16 mouse cellular contexts compared by ENCODE assay signal in genomic region chr5:111750092-111750491, GRCm38 (mm10). TPM values are rescaled to one million over a fixed set of nuclear protein-coding genes. Genes with fewer than 3 reads are reported as not detected.
A peak's percentile ranks its signal among the peaks of the same experiment; 100 is the strongest.
DNase-seq lines count a peak whose midpoint lies in the region; ATAC-seq and TF ChIP-seq lines count a peak whose summit lies in the region.
"Had no signal": no experiment of that assay in that cellular context is flagged by ENCODE, and none has a peak within 500 bp of the region (broad histone marks: within the 10 kb centered on the region; RNA-seq: fewer than 3 reads in every experiment).

No protein-coding gene starts in this region.

- WGBS in heart, embryonic 16.5 days, result 82% methylated on average over 13 of the region's 13 CpGs
- WGBS in heart, adult 2 months, result 87% methylated on average over 13 of the region's 13 CpGs
- WGBS in forebrain, embryonic 15.5 days, result 38% methylated on average over 13 of the region's 13 CpGs
- 57% methylated on average over 13 of the region's 13 CpGs for WGBS in hindbrain, embryonic 16.5 days
- WGBS in neural tube, embryonic 14.5 days, result 64% methylated on average over 13 of the region's 13 CpGs

- no peaks in the 10 kb centered on the region for H3K79me2 ChIP-seq in heart, adult 2 months (replicated peaks; ENCODE audit: control insufficient read depth, insufficient read depth, low read length)

- H3K27me3 ChIP-seq in heart, embryonic 16.5 days (ENCODE audit: control insufficient read depth, insufficient read depth, low read length), result no peaks in the 10 kb centered on the region; the same call in none of the 2 replicates
- H3K27me3 ChIP-seq in heart, adult 2 months (ENCODE audit: control insufficient read depth, insufficient read depth, low read length), result no peaks in the 10 kb centered on the region
- H3K27me3 ChIP-seq in forebrain, embryonic 15.5 days, result no peaks in the 10 kb centered on the region
- no peaks in the 10 kb centered on the region for H3K27me3 ChIP-seq in hindbrain, embryonic 16.5 days (replicated peaks; ENCODE audit: control insufficient read depth, insufficient read depth, low read length)
- no peaks in the 10 kb centered on the region for H3K27me3 ChIP-seq in neural tube, embryonic 14.5 days (ENCODE audit: control insufficient read depth, insufficient read depth, low read length)
- H3K27me3 ChIP-seq: liver, embryonic 15.5 days had no signal

- no peak overlapping the region for H3K4me2 ChIP-seq in heart, embryonic 16.5 days (ENCODE audit: low read depth, low read length)
- peak overlapping the region; percentile 14; the same call in 1 of the 2 replicates for H3K4me2 ChIP-seq in forebrain, embryonic 15.5 days (replicated peaks)
- H3K4me2 ChIP-seq in hindbrain, embryonic 16.5 days (ENCODE audit: low read length), result no peak overlapping the region
- no peak overlapping the region for H3K4me2 ChIP-seq in neural tube, embryonic 14.5 days (ENCODE audit: low read depth, low read length)
- H3K4me2 ChIP-seq: liver, embryonic 15.5 days had no signal

- TF ChIP-seq EP300 in heart, adult 2 months (IDR thresholded peaks at IDR 0.05; ENCODE audit: insufficient read depth, low read depth, low read length), result no peak

- intact Hi-C loops in heart, adult 2 months (cut with DNase I), result no loop called here

- H3K4me1 ChIP-seq in heart, embryonic 16.5 days (ENCODE audit: control insufficient read depth, insufficient read depth, low read length), result peaks cover 13% of the 10 kb centered on the region; the same call in 1 of the 2 replicates
- no peaks in the 10 kb centered on the region for H3K4me1 ChIP-seq in heart, adult 2 months (ENCODE audit: control insufficient read depth, insufficient read depth, low read length)
- H3K4me1 ChIP-seq in forebrain, embryonic 15.5 days, result peaks cover 51% of the 10 kb centered on the region
- H3K4me1 ChIP-seq in hindbrain, embryonic 16.5 days (ENCODE audit: control insufficient read depth, insufficient read depth, low read depth, low read length), result peaks cover 15% of the 10 kb centered on the region
- H3K4me1 ChIP-seq in neural tube, embryonic 14.5 days (ENCODE audit: control insufficient read depth, insufficient read depth, low read length), result peaks cover 8% of the 10 kb centered on the region; the same call in 1 of the 2 replicates
- H3K4me1 ChIP-seq: liver, embryonic 15.5 days had no signal

- H3K4me3 ChIP-seq in heart, embryonic 16.5 days (ENCODE audit: low read length), result no peak overlapping the region
- no peak overlapping the region for H3K4me3 ChIP-seq in heart, adult 2 months
- H3K4me3 ChIP-seq in forebrain, embryonic 15.5 days, result no peak overlapping the region
- H3K4me3 ChIP-seq in hindbrain, embryonic 16.5 days (ENCODE audit: low read length), result no peak overlapping the region
- no peak overlapping the region for H3K4me3 ChIP-seq in neural tube, embryonic 14.5 days (ENCODE audit: low read depth, low read length)
- H3K4me3 ChIP-seq: limb, embryonic 10.5 days; liver, embryonic 15.5 days had no signal

- no peak for ATAC-seq in heart, embryonic 16.5 days (replicated peaks; ENCODE audit: extremely low read depth, insufficient read depth, low FRiP score)
- ATAC-seq in forebrain, embryonic 15.5 days (replicated peaks), result peak; percentile 72
- ATAC-seq in hindbrain, embryonic 16.5 days, result no peak
- ATAC-seq in neural tube, embryonic 14.5 days (ENCODE audit: low read depth), result peak; percentile 21; the same call in 1 of the 2 replicates

- no peak overlapping the region for H3K9ac ChIP-seq in heart, embryonic 16.5 days (ENCODE audit: low read length)
- no peak overlapping the region for H3K9ac ChIP-seq in heart, adult 2 months (ENCODE audit: low read depth, low read length)
- no peak overlapping the region for H3K9ac ChIP-seq in forebrain, embryonic 15.5 days (replicated peaks)
- peak overlapping the region; percentile 33; the same call in 1 of the 2 replicates for H3K9ac ChIP-seq in hindbrain, embryonic 16.5 days (ENCODE audit: low read depth, low read length)
- H3K9ac ChIP-seq in neural tube, embryonic 14.5 days (replicated peaks; ENCODE audit: low read depth, low read length), result no peak overlapping the region
- H3K9ac ChIP-seq: liver, embryonic 15.5 days had no signal

- H3K9me3 ChIP-seq in heart, embryonic 16.5 days (replicated peaks; ENCODE audit: control insufficient read depth, low read length), result 0 out of 2 replicates have a peak, but pooled peaks cover 2% of the 10 kb centered on the region
- no peaks in the 10 kb centered on the region for H3K9me3 ChIP-seq in forebrain, embryonic 15.5 days
- no peaks in the 10 kb centered on the region for H3K9me3 ChIP-seq in hindbrain, embryonic 16.5 days (ENCODE audit: control insufficient read depth, low read length)
- H3K9me3 ChIP-seq in neural tube, embryonic 14.5 days (ENCODE audit: control insufficient read depth, low read length), result no peaks in the 10 kb centered on the region
- H3K9me3 ChIP-seq: limb, embryonic 10.5 days; liver, embryonic 15.5 days had no signal

- no peak for TF ChIP-seq CTCF in heart, adult 2 months (IDR thresholded peaks at IDR 0.05)

- H3K27ac ChIP-seq in heart, embryonic 16.5 days (ENCODE audit: low read length), result peak overlapping the region; percentile 46
- H3K27ac ChIP-seq in heart, adult 2 months, result no peak overlapping the region
- peak overlapping the region; percentile 93 for H3K27ac ChIP-seq in forebrain, embryonic 15.5 days (replicated peaks)
- peak overlapping the region; percentile 40; the same call in 1 of the 2 replicates for H3K27ac ChIP-seq in hindbrain, embryonic 16.5 days (ENCODE audit: low read depth, low read length)
- H3K27ac ChIP-seq in neural tube, embryonic 14.5 days (ENCODE audit: low read depth, low read length), result no peak overlapping the region
- H3K27ac ChIP-seq: limb, embryonic 10.5 days; liver, embryonic 15.5 days had no signal

- DNase-seq in heart, adult 2 months, result no peak
- DNase-seq in ovary, postnatal 14 days (ENCODE audit: low spot score), result no peak
- DNase-seq in kidney, adult 11 months, result no peak
- DNase-seq: cerebellum, adult 11-12 months; gastrocnemius, postnatal 10 days; heart, postnatal 4 days; lung, postnatal 36 days had no signal

- TF ChIP-seq POLR2A in heart, adult 2 months (IDR thresholded peaks at IDR 0.05; ENCODE audit: insufficient read depth, low read depth, low read length), result no peak

- no peaks in the 10 kb centered on the region for H3K36me3 ChIP-seq in heart, embryonic 16.5 days (ENCODE audit: control insufficient read depth, insufficient read depth)
- H3K36me3 ChIP-seq in heart, adult 2 months (ENCODE audit: control insufficient read depth, insufficient read depth, low read length), result no peaks in the 10 kb centered on the region
- no peaks in the 10 kb centered on the region for H3K36me3 ChIP-seq in forebrain, embryonic 15.5 days
- H3K36me3 ChIP-seq in hindbrain, embryonic 16.5 days (ENCODE audit: control insufficient read depth, insufficient read depth, low read length), result no peaks in the 10 kb centered on the region
- H3K36me3 ChIP-seq in neural tube, embryonic 14.5 days (ENCODE audit: control insufficient read depth, insufficient read depth, low read length), result no peaks in the 10 kb centered on the region
- H3K36me3 ChIP-seq: limb, embryonic 10.5 days; liver, embryonic 15.5 days had no signal

RNA-seq across cellular contexts. Expression of gene Gm26897, which starts 16.4 kb away (rescaled TPM):
- polyA plus RNA-seq in heart, embryonic 16.5 days (2015; fragmentation: Nextera tagmentation; extraction: Ambion mirVana), result not detected in 2 replicates
- not detected for total RNA-seq in heart, adult 2 months (2021)
- not detected in 2 replicates for polyA plus RNA-seq in heart, adult 2 months (2012; rRNA removed)
- not detected in 2 replicates for polyA plus RNA-seq in forebrain, embryonic 15.5 days (2015; fragmentation: Nextera tagmentation; extraction: Ambion mirVana)
- polyA plus RNA-seq in hindbrain, embryonic 16.5 days (2015; fragmentation: Nextera tagmentation; extraction: Ambion mirVana), result not detected in 2 replicates
- polyA plus RNA-seq in neural tube, embryonic 14.5 days (2014; fragmentation: Nextera tagmentation; extraction: Ambion mirVana), result not detected in 2 replicates
- total RNA-seq: gastrocnemius, postnatal 10 days; heart, postnatal 4 days; layer of hippocampus, postnatal 10 days had no signal
- polyA plus RNA-seq: kidney, embryonic 16.5 days; limb, embryonic 10.5 days; liver, embryonic 15.5 days; spleen, adult 2 months had no signal

Comparison
In these comparisons a context has a peak if more than half of its experiments do, and no peak if none do; other contexts are left out.
1. H3K27ac ChIP-seq: peak in heart, embryonic 16.5 days (single experiment), forebrain, embryonic 15.5 days (single experiment) and hindbrain, embryonic 16.5 days (single experiment); none in heart, adult 2 months (single experiment) and neural tube, embryonic 14.5 days (single experiment).
2. ATAC-seq: peak in forebrain, embryonic 15.5 days (single experiment) and neural tube, embryonic 14.5 days (single experiment); none in heart, embryonic 16.5 days (single experiment) and hindbrain, embryonic 16.5 days (single experiment).